Mouse (Mus musculus): ENCODE results near the gene Ffar3. TPM values are rescaled to one million over a fixed set of nuclear protein-coding genes. Genes with fewer than 3 reads are reported as not detected.

Gene Ffar3
- polyA plus RNA-seq (2014; fragmentation: Nextera tagmentation; extraction: Ambion mirVana), result not detected in 2 replicates

GRCm38 (mm10) chr7:30856078-30856477 lies at the start of gene Ffar3:
Gene Ffar3, minus strand, starts transcription at chr7:30856178.
- Histone ChIP-seq H3K27me3 (ENCODE audit: control insufficient read depth, insufficient read depth, low read length) (peaks cover 3% of the 10 kb centered on the region; the same call in 1 of the 2 replicates), H3K36me3 (replicated peaks; ENCODE audit: control insufficient read depth, insufficient read depth) (no peaks in the 10 kb centered on the region), H3K9me3 (ENCODE audit: control insufficient read depth, low read length) (no peaks in the 10 kb centered on the region), H3K4me2 (replicated peaks) (no peak within 1 kb of the TSS), H3K4me3 (replicated peaks; ENCODE audit: low read length) (no peak within 1 kb of the TSS), H3K27ac (no peak within 1 kb of the TSS), H3K9ac (no peak within 1 kb of the TSS), H3K4me1 (replicated peaks; ENCODE audit: control insufficient read depth, insufficient read depth, low read length) (no peaks in the 10 kb centered on the region)
- WGBS, result 80% methylated on average over 6 of the region's 6 CpGs
- no peak for DNase-seq (ENCODE audit: low spot score)
- no peak for ATAC-seq (ENCODE audit: low FRiP score)

- DNase-seq (ENCODE audit: low spot score) (no peak), ATAC-seq (ENCODE audit: low FRiP score) (no peak)
- WGBS, result 59% methylated on average over 4 of the region's 4 CpGs
- Histone ChIP-seq H3K36me3 (replicated peaks; ENCODE audit: control insufficient read depth, insufficient read depth) (no peaks in the 10 kb centered on the region), H3K4me3 (replicated peaks; ENCODE audit: low read length) (no peak overlapping the region), H3K27ac (no peak overlapping the region), H3K27me3 (ENCODE audit: control insufficient read depth, insufficient read depth, low read length) (no peaks in the 10 kb centered on the region), H3K9ac (no peak overlapping the region), H3K4me2 (replicated peaks) (no peak overlapping the region), H3K4me1 (replicated peaks; ENCODE audit: control insufficient read depth, insufficient read depth, low read length) (0 out of 2 replicates have a peak, but pooled peaks cover 6% of the 10 kb centered on the region), H3K9me3 (ENCODE audit: control insufficient read depth, low read length) (no peaks in the 10 kb centered on the region)
Measured at GRCm38 (mm10) chr7:30904042-30904441, 48.1 kb upstream of the Ffar3 start.

DNA sequence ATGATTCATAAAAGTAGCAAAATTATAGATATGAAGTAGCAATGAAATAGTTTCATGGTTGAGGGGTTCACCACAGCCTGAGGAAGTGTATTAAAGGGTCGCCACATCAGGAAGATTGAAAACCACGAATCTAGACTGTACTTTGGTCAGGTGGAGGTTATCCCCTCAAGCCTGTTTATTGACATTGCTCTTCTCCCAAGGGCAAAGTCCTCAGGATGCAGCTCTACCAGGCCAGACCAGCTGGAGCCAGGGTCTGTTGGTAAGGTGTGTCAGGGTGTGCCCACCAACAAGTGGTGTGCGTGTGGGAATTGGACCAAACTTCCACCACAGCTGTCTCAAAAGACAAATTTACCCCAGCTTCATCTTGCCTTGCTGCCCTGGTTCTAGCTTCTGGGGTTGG lies 39.2 kb upstream of the Ffar3 start:
- ATAC-seq (ENCODE audit: low FRiP score) (no peak), DNase-seq (ENCODE audit: low spot score) (no peak)
- no peak overlapping the region for H3K4me2 ChIP-seq (replicated peaks)
- H3K27ac ChIP-seq, result no peak overlapping the region
- no peaks in the 10 kb centered on the region for H3K36me3 ChIP-seq (replicated peaks; ENCODE audit: control insufficient read depth, insufficient read depth)
- H3K27me3 ChIP-seq (ENCODE audit: control insufficient read depth, insufficient read depth, low read length), result no peaks in the 10 kb centered on the region
- no peak overlapping the region for H3K4me3 ChIP-seq (replicated peaks; ENCODE audit: low read length)
- 92% methylated on average over 3 of the region's 3 CpGs for WGBS
- H3K9ac ChIP-seq, result no peak overlapping the region
- no peaks in the 10 kb centered on the region for H3K4me1 ChIP-seq (replicated peaks; ENCODE audit: control insufficient read depth, insufficient read depth, low read length)
- no peaks in the 10 kb centered on the region for H3K9me3 ChIP-seq (ENCODE audit: control insufficient read depth, low read length)

GRCm38 (mm10) chr7:30892515-30892914 lies 36.5 kb upstream of the Ffar3 start:
- Histone ChIP-seq H3K36me3 (replicated peaks; ENCODE audit: control insufficient read depth, insufficient read depth) (no peaks in the 10 kb centered on the region), H3K4me2 (replicated peaks) (no peak overlapping the region), H3K9me3 (ENCODE audit: control insufficient read depth, low read length) (no peaks in the 10 kb centered on the region), H3K27me3 (ENCODE audit: control insufficient read depth, insufficient read depth, low read length) (no peaks in the 10 kb centered on the region), H3K9ac (no peak overlapping the region), H3K27ac (no peak overlapping the region), H3K4me3 (replicated peaks; ENCODE audit: low read length) (no peak overlapping the region), H3K4me1 (replicated peaks; ENCODE audit: control insufficient read depth, insufficient read depth, low read length) (no peaks in the 10 kb centered on the region)
- DNase-seq (ENCODE audit: low spot score) (no peak), ATAC-seq (ENCODE audit: low FRiP score) (no peak)
- 52% methylated on average over 3 of the region's 3 CpGs for WGBS

DNA sequence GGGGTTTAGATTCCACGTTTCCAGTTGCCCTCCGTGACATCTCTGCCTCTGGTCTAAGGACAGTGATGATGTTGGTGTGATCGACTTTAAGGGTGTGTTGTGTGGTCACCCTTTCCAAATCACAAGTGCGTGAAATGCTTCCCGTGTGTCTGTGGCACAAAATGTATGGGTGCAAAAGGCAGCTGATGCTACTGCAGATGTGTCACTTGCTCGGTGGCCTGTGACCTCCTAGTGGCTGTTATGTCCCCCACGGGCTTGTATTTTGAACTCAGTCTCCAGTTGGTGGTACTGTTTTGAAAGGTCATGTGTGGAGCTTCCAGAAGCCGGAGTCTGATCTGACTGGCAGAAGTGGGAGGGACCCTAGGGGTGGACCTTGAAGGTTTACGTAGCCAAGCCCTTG lies 35.8 kb upstream of the Ffar3 start:
- Histone ChIP-seq H3K9ac (no peak overlapping the region), H3K4me3 (replicated peaks; ENCODE audit: low read length) (no peak overlapping the region), H3K9me3 (ENCODE audit: control insufficient read depth, low read length) (no peaks in the 10 kb centered on the region), H3K36me3 (replicated peaks; ENCODE audit: control insufficient read depth, insufficient read depth) (no peaks in the 10 kb centered on the region), H3K4me2 (replicated peaks) (no peak overlapping the region), H3K4me1 (replicated peaks; ENCODE audit: control insufficient read depth, insufficient read depth, low read length) (no peaks in the 10 kb centered on the region), H3K27me3 (ENCODE audit: control insufficient read depth, insufficient read depth, low read length) (no peaks in the 10 kb centered on the region), H3K27ac (no peak overlapping the region)
- no peak for ATAC-seq (ENCODE audit: low FRiP score)
- 85% methylated on average over 9 of the region's 9 CpGs for WGBS
- DNase-seq (ENCODE audit: low spot score), result no peak

GRCm38 (mm10) chr7:30890681-30891080 lies 34.7 kb upstream of the Ffar3 start:
- DNase-seq (ENCODE audit: low spot score) (no peak), ATAC-seq (ENCODE audit: low FRiP score) (no peak)
- H3K4me3 ChIP-seq (replicated peaks; ENCODE audit: low read length), result no peak overlapping the region
- no peak overlapping the region for H3K9ac ChIP-seq
- no peaks in the 10 kb centered on the region for H3K4me1 ChIP-seq (replicated peaks; ENCODE audit: control insufficient read depth, insufficient read depth, low read length)
- H3K36me3 ChIP-seq (replicated peaks; ENCODE audit: control insufficient read depth, insufficient read depth), result no peaks in the 10 kb centered on the region
- no peaks in the 10 kb centered on the region for H3K9me3 ChIP-seq (ENCODE audit: control insufficient read depth, low read length)
- no peak overlapping the region for H3K27ac ChIP-seq
- no peak overlapping the region for H3K4me2 ChIP-seq (replicated peaks)
- 65% methylated on average over 2 of the region's 2 CpGs for WGBS
- H3K27me3 ChIP-seq (ENCODE audit: control insufficient read depth, insufficient read depth, low read length), result no peaks in the 10 kb centered on the region

GRCm38 (mm10) chr7:30888786-30889185 lies 32.8 kb upstream of the Ffar3 start:
- Histone ChIP-seq H3K4me3 (replicated peaks; ENCODE audit: low read length) (no peak overlapping the region), H3K27ac (no peak overlapping the region), H3K4me2 (replicated peaks) (no peak overlapping the region), H3K9me3 (ENCODE audit: control insufficient read depth, low read length) (no peaks in the 10 kb centered on the region), H3K27me3 (ENCODE audit: control insufficient read depth, insufficient read depth, low read length) (no peaks in the 10 kb centered on the region), H3K9ac (no peak overlapping the region), H3K4me1 (replicated peaks; ENCODE audit: control insufficient read depth, insufficient read depth, low read length) (no peaks in the 10 kb centered on the region), H3K36me3 (replicated peaks; ENCODE audit: control insufficient read depth, insufficient read depth) (no peaks in the 10 kb centered on the region)
- 78% methylated on average over 7 of the region's 7 CpGs for WGBS
- DNase-seq (ENCODE audit: low spot score), result no peak
- no peak for ATAC-seq (ENCODE audit: low FRiP score)

GRCm38 (mm10) chr7:30887568-30888188 lies 31.7 kb upstream of the Ffar3 start:
- H3K9ac ChIP-seq, result no peak overlapping the region
- H3K4me3 ChIP-seq (replicated peaks; ENCODE audit: low read length), result no peak overlapping the region
- WGBS, result 91% methylated on average over 14 of the region's 14 CpGs
- no peaks in the 10 kb centered on the region for H3K36me3 ChIP-seq (replicated peaks; ENCODE audit: control insufficient read depth, insufficient read depth)
- DNase-seq (ENCODE audit: low spot score) (no peak), ATAC-seq (ENCODE audit: low FRiP score) (no peak)
- no peaks in the 10 kb centered on the region for H3K27me3 ChIP-seq (ENCODE audit: control insufficient read depth, insufficient read depth, low read length)
- no peaks in the 10 kb centered on the region for H3K9me3 ChIP-seq (ENCODE audit: control insufficient read depth, low read length)
- H3K4me1 ChIP-seq (replicated peaks; ENCODE audit: control insufficient read depth, insufficient read depth, low read length), result no peaks in the 10 kb centered on the region
- no peak overlapping the region for H3K27ac ChIP-seq
- H3K4me2 ChIP-seq (replicated peaks), result no peak overlapping the region

DNA sequence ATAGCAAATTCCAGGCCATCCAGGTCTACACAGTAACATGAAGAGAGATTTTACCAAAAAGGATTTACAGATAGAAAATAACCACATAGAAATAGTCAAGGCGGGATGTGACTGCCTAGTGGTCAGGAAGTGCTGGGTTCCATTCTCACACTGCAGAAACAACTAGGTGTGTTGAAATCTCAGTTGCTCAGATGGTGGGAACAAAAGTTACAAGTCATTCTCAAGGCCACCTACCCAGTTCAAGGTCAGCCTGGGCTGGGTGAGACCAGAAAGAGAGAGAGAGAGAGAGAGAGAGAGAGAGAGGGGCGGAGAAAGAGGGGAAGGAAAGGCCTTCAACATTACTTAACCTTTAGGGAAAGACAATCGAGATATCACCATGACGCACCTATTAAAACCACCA lies 30.9 kb upstream of the Ffar3 start:
- 92% methylated on average over 4 of the region's 4 CpGs for WGBS

GRCm38 (mm10) chr7:30884047-30884446 lies 28.1 kb upstream of the Ffar3 start:
- H3K9me3 ChIP-seq (ENCODE audit: control insufficient read depth, low read length), result no peaks in the 10 kb centered on the region
- ATAC-seq (ENCODE audit: low FRiP score), result no peak
- H3K36me3 ChIP-seq (replicated peaks; ENCODE audit: control insufficient read depth, insufficient read depth), result no peaks in the 10 kb centered on the region
- H3K27me3 ChIP-seq (ENCODE audit: control insufficient read depth, insufficient read depth, low read length), result no peaks in the 10 kb centered on the region
- DNase-seq (ENCODE audit: low spot score), result no peak
- H3K4me1 ChIP-seq (replicated peaks; ENCODE audit: control insufficient read depth, insufficient read depth, low read length), result no peaks in the 10 kb centered on the region
- no peak overlapping the region for H3K27ac ChIP-seq
- H3K4me3 ChIP-seq (replicated peaks; ENCODE audit: low read length), result no peak overlapping the region
- H3K4me2 ChIP-seq (replicated peaks), result no peak overlapping the region
- H3K9ac ChIP-seq, result no peak overlapping the region

More for the DNA sequence above, 30.9 kb upstream of the Ffar3 start:
- H3K4me1 ChIP-seq (replicated peaks; ENCODE audit: control insufficient read depth, insufficient read depth, low read length), result no peaks in the 10 kb centered on the region
- no peak overlapping the region for H3K4me2 ChIP-seq (replicated peaks)
- H3K4me3 ChIP-seq (replicated peaks; ENCODE audit: low read length), result no peak overlapping the region
- H3K27me3 ChIP-seq (ENCODE audit: control insufficient read depth, insufficient read depth, low read length), result no peaks in the 10 kb centered on the region
- no peak overlapping the region for H3K27ac ChIP-seq
- ATAC-seq (ENCODE audit: low FRiP score), result no peak
- no peak for DNase-seq (ENCODE audit: low spot score)
- H3K9me3 ChIP-seq (ENCODE audit: control insufficient read depth, low read length), result no peaks in the 10 kb centered on the region
- H3K9ac ChIP-seq, result no peak overlapping the region
- H3K36me3 ChIP-seq (replicated peaks; ENCODE audit: control insufficient read depth, insufficient read depth), result no peaks in the 10 kb centered on the region

Measured in hindbrain, embryonic 14.5 days (tissue).